ENCODE assay signal across 21 mouse cellular contexts in genomic region chr8:28594191-28594590, GRCm38 (mm10).
DNase-seq lines count a peak whose midpoint lies in the region; ATAC-seq and TF ChIP-seq lines count a peak whose summit lies in the region.
"Had no signal": no experiment of that assay in that cellular context is flagged by ENCODE, and none has a peak within 500 bp of the region (broad histone marks: within the 10 kb centered on the region; RNA-seq: fewer than 3 reads in every experiment).

No protein-coding gene starts in this region.

- H3K36me3 ChIP-seq in lung, postnatal 0 days (ENCODE audit: insufficient read depth, low read length): no peaks in the 10 kb centered on the region
- H3K36me3 ChIP-seq: embryonic facial prominence, embryonic 10.5 days; forebrain, embryonic 15.5 days; hindbrain, embryonic 13.5 days; liver, embryonic 12.5 days had no signal

- H3K4me3 ChIP-seq in lung, postnatal 0 days (ENCODE audit: low read depth, low read length): no peak overlapping the region
- no peak overlapping the region for H3K4me3 ChIP-seq in lung, adult 2 months (replicated peaks; ENCODE audit: extremely low read depth, low read depth, low read length)
- H3K4me3 ChIP-seq: embryonic facial prominence, embryonic 10.5 days; erythroblast, embryonic 14.5 days; forebrain, embryonic 15.5 days; hindbrain, embryonic 13.5 days; liver, embryonic 12.5 days had no signal

- no peak overlapping the region for H3K9ac ChIP-seq in lung, postnatal 0 days (replicated peaks; ENCODE audit: low read depth)
- H3K9ac ChIP-seq: forebrain, embryonic 15.5 days; hindbrain, embryonic 13.5 days; liver, embryonic 12.5 days had no signal

- no peaks in the 10 kb centered on the region for H3K4me1 ChIP-seq in lung, postnatal 0 days (ENCODE audit: insufficient read depth, low read depth, low read length)
- H3K4me1 ChIP-seq in lung, adult 2 months (ENCODE audit: control insufficient read depth, insufficient read depth, low read length): no peaks in the 10 kb centered on the region
- H3K4me1 ChIP-seq: embryonic facial prominence, embryonic 10.5 days; hindbrain, embryonic 13.5 days; liver, embryonic 12.5 days had no signal

- no peak for TF ChIP-seq EP300 in lung, postnatal 0 days (IDR thresholded peaks at IDR 0.05)

- 25% methylated on average over 12 of the region's 12 CpGs for WGBS in lung, postnatal 0 days
- 28% methylated on average over 12 of the region's 12 CpGs for WGBS in lung, adult 2 months

- TF ChIP-seq CTCF in lung, postnatal 0 days (IDR thresholded peaks at IDR 0.05): no peak
- TF ChIP-seq CTCF in lung, adult 2 months (IDR thresholded peaks at IDR 0.05; ENCODE audit: insufficient read depth, low read length): no peak

- H3K4me2 ChIP-seq in lung, postnatal 0 days (replicated peaks; ENCODE audit: low read depth, low read length): peak overlapping the region; percentile 30
- H3K4me2 ChIP-seq: forebrain, embryonic 15.5 days; hindbrain, embryonic 13.5 days; liver, embryonic 12.5 days had no signal

- ATAC-seq in cerebellum, adult (ENCODE audit: insufficient number of reproducible peaks, low FRiP score, low TSS enrichment): no peak
- ATAC-seq in lung, postnatal 0 days: peak; percentile 11; the same call in 1 of the 2 replicates
- ATAC-seq: forebrain, embryonic 15.5 days; liver, embryonic 12.5 days had no signal

- no peak for TF ChIP-seq POLR2A in lung, adult 2 months (IDR thresholded peaks at IDR 0.05; ENCODE audit: borderline replicate concordance, extremely low read depth, low read depth, low read length)

- peak; percentile 10 to 17 for DNase-seq in cerebellum, postnatal 14 days
- no peak for DNase-seq in lung, postnatal 0 days (ENCODE audit: low spot score)
- DNase-seq in lung, adult 2 months: no peak
- DNase-seq in heart, postnatal 4 days: peak; percentile 57
- no peak for DNase-seq in embryo, embryonic 10 days (ENCODE audit: low spot score)
- no peak for DNase-seq in urinary bladder, postnatal 25 days (ENCODE audit: low spot score)
- DNase-seq in frontal cortex, postnatal 10 days (ENCODE audit: low spot score in 2 of 2): no peak
- DNase-seq: adrenal gland, postnatal 36 days; cerebellum, postnatal 10 days; gastrocnemius, postnatal 25 days; layer of hippocampus, adult 9-11 months; midbrain, embryonic 14.5 days; thymus, postnatal 14 days had no signal

- H3K27ac ChIP-seq in lung, postnatal 0 days (ENCODE audit: low read length): no peak overlapping the region
- H3K27ac ChIP-seq: embryonic facial prominence, embryonic 10.5 days; forebrain, embryonic 15.5 days; hindbrain, embryonic 13.5 days; liver, embryonic 12.5 days; macrophage; stomach, postnatal 0 days had no signal

- H3K27me3 ChIP-seq in lung, postnatal 0 days (replicated peaks; ENCODE audit: insufficient read depth, low read length): no peaks in the 10 kb centered on the region
- H3K27me3 ChIP-seq: forebrain, embryonic 15.5 days; hindbrain, embryonic 13.5 days; liver, embryonic 12.5 days had no signal

- no peaks in the 10 kb centered on the region for H3K9me3 ChIP-seq in lung, postnatal 0 days (ENCODE audit: low read length)
- H3K9me3 ChIP-seq: embryonic facial prominence, embryonic 10.5 days; forebrain, embryonic 15.5 days; hindbrain, embryonic 13.5 days; liver, embryonic 12.5 days had no signal

Comparison
In these comparisons a context has a peak if more than half of its experiments do, and no peak if none do; other contexts are left out.
1. DNase-seq: peak in cerebellum, postnatal 14 days (2 of 2) and heart, postnatal 4 days (single experiment); none in lung, postnatal 0 days (single experiment), lung, adult 2 months (single experiment), embryo, embryonic 10 days (single experiment), urinary bladder, postnatal 25 days (single experiment) and frontal cortex, postnatal 10 days (0 of 2).